Mouse (Mus musculus) embryonic fibroblast, embryonic 13.5 days (primary cell): ENCODE measurements around the gene Dars2.

Source experiments
- CTCF ChIP-seq: IDR thresholded peaks from 2 replicates; pipeline ENCODE4 v1.5.1; 2011; ENCODE audit warnings: mild to moderate bottlenecking, control low read depth, low read length, moderate library complexity, borderline replicate concordance; ENCODE audit not compliant: insufficient read depth
- POLR2A ChIP-seq: IDR thresholded peaks from 2 replicates; pipeline ENCODE4 v1.6.1; 2011; ENCODE audit warnings: low read depth, mild to moderate bottlenecking, control low read depth, low read length, moderate library complexity

DNA sequence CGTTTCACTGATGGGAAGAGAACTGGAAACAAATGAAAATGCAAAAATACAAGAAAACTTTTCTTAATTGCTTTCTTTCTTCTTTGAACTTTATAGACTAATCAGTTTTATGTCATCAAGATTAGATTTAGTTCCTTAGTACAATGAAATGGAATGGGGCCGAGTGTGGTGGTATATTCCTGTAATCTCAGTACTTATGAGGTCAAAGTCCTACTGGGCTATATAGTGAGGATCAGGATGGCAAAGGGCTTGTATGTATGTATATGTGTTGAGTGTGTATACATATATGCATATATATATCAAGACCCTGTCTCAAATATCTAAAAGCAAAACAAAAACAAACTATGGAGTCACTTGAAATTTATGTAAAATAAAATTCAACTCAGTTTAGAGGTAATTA, 54.1 kb downstream of the Dars2 start:
- TF ChIP-seq CTCF (no peak), POLR2A (no peak)
